Mouse (Mus musculus) liver, postnatal 0 days (tissue): ENCODE data around the gene Capn5. TPM values are rescaled to one million over a fixed set of nuclear protein-coding genes. Genes with fewer than 3 reads are reported as not detected.

Experiments used
- ATAC-seq: fragments of 200-750 bp; cut with Nextera tagmentation; 2 replicates; pipeline ENCODE4 v1.8.0; 2017; ENCODE audit warnings: mild to moderate bottlenecking, moderate library complexity
- DNase-seq: peaks from one replicate; pipeline ENCODE4 v3.0.0-alpha.2; 2016
- H3K27ac ChIP-seq: fragments of 300-500 bp; sonication (generic); 2 replicates; pipeline ENCODE4 v1.5.1; 2014; ENCODE audit warnings: antibody characterized with exemption, moderate library complexity, mild to moderate bottlenecking, low read depth
- H3K27me3 ChIP-seq: fragments of 300-500 bp; sonication (generic); 2 replicates; pipeline ENCODE4 v1.6.1; 2014; ENCODE audit warnings: low read length, control low read depth, mixed read lengths; ENCODE audit not compliant: insufficient read depth
- H3K36me3 ChIP-seq: fragments of 300-500 bp; sonication (generic); replicated peaks from 2 replicates; pipeline ENCODE4 v1.6.1; 2014; ENCODE audit warnings: mild to moderate bottlenecking, control low read depth, low read length, moderate library complexity, mixed read lengths; ENCODE audit not compliant: insufficient read depth
- H3K4me1 ChIP-seq: fragments of 300-500 bp; sonication (generic); 2 replicates; pipeline ENCODE4 v1.6.1; 2014; ENCODE audit warnings: antibody characterized with exemption, mild to moderate bottlenecking, control low read depth; ENCODE audit not compliant: insufficient read depth
- H3K4me2 ChIP-seq: fragments of 300-500 bp; sonication (generic); 2 replicates; pipeline ENCODE4 v1.6.1; 2014; ENCODE audit warnings: low read depth, mild to moderate bottlenecking, low read length, moderate library complexity, mixed read lengths
- H3K4me3 ChIP-seq: fragments of 300-500 bp; sonication (generic); 2 replicates; pipeline ENCODE4 v1.5.1; 2014; ENCODE audit warnings: low read depth, low read length
- H3K9ac ChIP-seq: fragments of 300-500 bp; sonication (generic); replicated peaks from 2 replicates; pipeline ENCODE4 v1.6.1; 2014; ENCODE audit warnings: mild to moderate bottlenecking, moderate library complexity
- H3K9me3 ChIP-seq: fragments of 300-500 bp; sonication (generic); 2 replicates; pipeline ENCODE4 v1.6.1; 2016; ENCODE audit warnings: mild to moderate bottlenecking, control low read depth, low read length, mixed read lengths
- CTCF ChIP-seq: sonication (generic); IDR thresholded peaks from 2 replicates; pipeline ENCODE4 v1.5.1; 2016; ENCODE audit warnings: antibody characterized with exemption, low read depth
- EP300 ChIP-seq: IDR thresholded peaks from 2 replicates; pipeline ENCODE4 v1.6.1; 2016; ENCODE audit warnings: antibody characterized with exemption, low read depth, mild to moderate bottlenecking
- WGBS: fragments of 180-500 bp; shearing (Covaris S2); extraction: QIAGEN DNeasy Blood & Tissue Kit; methylation state at CpG from one replicate; pipeline ENCODE4 v1.1.7; 2014; ENCODE audit not compliant: insufficient replicate concordance; 5-methylcytosine and 5-hydroxymethylcytosine counted together
- polyA plus RNA-seq: library from polyadenylated mRNA; unstranded; fragments of >200 nt; fragmentation: Nextera tagmentation; extraction: Ambion mirVana; gene quantifications from 2 replicates; pipeline ENCODE4 v1.2.1, GENCODE M21; 2015

Capn5 gene
- polyA plus RNA-seq, 1 experiment from 2014 or later: 4.4 TPM

DNA sequence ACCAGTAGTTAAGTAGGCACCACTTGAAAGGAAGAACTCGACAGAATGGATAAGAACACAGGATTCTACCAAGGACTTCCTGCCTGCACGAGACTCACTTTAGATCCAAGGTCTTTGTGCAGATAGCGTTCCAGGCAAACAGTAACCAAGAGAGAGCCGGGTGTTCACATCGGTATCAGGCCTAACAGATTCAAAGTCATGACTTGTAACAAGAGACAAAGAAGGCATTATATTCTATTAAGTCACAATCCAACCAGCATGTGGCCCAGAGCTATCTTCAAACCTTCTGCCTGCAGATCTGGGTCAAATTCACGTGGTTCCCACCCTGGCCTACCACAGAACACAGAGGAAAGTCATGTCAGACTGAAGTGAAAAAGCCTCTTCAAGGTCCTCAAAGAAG is 63.4 kb downstream of the Capn5 start:
- Histone ChIP-seq H3K27me3 (peaks cover 5% of the 10 kb centered on the region; the same call in 1 of the 2 replicates), H3K36me3 (no peaks in the 10 kb centered on the region), H3K27ac (no peak overlapping the region), H3K4me2 (no peak overlapping the region), H3K9me3 (no peaks in the 10 kb centered on the region), H3K4me3 (no peak overlapping the region), H3K4me1 (peaks cover 6% of the 10 kb centered on the region), H3K9ac (no peak overlapping the region)
- WGBS: 53% methylated on average over 6 of the region's 6 CpGs
- DNase-seq (no peak), ATAC-seq (no peak)
- no peak for TF ChIP-seq EP300
- no peak for TF ChIP-seq CTCF

DNA sequence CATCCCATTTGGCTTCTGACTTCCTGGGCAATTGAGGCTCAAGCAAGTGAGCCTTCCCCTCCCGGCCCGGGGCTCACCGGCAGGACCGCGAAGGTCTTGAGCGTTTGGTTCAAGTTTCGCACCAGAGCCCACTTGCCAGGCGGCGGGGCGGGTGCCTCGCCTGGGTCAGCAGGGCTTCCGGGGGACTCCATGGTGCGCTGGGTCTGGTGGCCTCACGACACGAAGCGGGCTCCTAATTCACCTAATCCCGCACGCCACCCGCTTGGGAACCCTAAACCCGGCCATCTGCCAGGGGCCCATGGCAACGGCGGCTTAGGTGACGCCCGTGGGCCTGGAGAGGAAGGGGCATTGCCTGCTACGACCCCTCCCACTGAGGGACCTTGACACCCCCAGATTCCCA is 66.8 kb downstream of the Capn5 start:
- Histone ChIP-seq H3K9me3 (no peaks in the 10 kb centered on the region), H3K27me3 (peaks cover 5% of the 10 kb centered on the region; the same call in 1 of the 2 replicates), H3K4me3 (no peak overlapping the region), H3K9ac (no peak overlapping the region), H3K4me1 (peaks cover 3% of the 10 kb centered on the region; the same call in 1 of the 2 replicates), H3K36me3 (no peaks in the 10 kb centered on the region), H3K4me2 (no peak overlapping the region), H3K27ac (no peak overlapping the region)
- no peak for DNase-seq
- 28% methylated on average over 25 of the region's 25 CpGs for WGBS
- no peak for TF ChIP-seq CTCF
- no peak for TF ChIP-seq EP300
- ATAC-seq: no peak

DNA sequence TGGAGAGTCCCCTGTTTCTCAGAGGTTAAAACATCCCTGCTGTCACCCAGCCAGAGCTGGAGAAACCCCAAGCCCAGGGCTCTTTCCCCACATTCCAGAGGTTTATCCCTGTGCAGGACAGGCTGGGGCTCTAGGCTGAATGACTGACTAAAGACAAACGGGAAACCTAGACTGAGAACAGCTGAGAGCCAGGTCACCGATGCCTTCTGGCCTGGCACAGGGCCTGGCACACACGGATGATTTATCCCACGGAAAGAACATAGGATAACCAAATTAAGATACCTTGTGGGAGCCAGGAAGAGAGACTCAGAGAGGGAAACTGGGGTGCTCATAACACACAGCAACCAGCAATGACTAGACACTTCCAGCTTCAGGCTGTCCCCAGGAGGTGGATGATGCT is 68.3 kb downstream of the Capn5 start:
- Histone ChIP-seq H3K27me3 (peaks cover 5% of the 10 kb centered on the region; the same call in 1 of the 2 replicates), H3K9me3 (no peaks in the 10 kb centered on the region), H3K4me1 (peaks cover 6% of the 10 kb centered on the region), H3K4me3 (no peak overlapping the region), H3K4me2 (no peak overlapping the region), H3K9ac (no peak overlapping the region), H3K36me3 (no peaks in the 10 kb centered on the region), H3K27ac (no peak overlapping the region)
- ATAC-seq (no peak), DNase-seq (no peak)
- 75% methylated on average over 4 of the region's 4 CpGs for WGBS
- no peak for TF ChIP-seq EP300
- TF ChIP-seq CTCF: no peak

DNA sequence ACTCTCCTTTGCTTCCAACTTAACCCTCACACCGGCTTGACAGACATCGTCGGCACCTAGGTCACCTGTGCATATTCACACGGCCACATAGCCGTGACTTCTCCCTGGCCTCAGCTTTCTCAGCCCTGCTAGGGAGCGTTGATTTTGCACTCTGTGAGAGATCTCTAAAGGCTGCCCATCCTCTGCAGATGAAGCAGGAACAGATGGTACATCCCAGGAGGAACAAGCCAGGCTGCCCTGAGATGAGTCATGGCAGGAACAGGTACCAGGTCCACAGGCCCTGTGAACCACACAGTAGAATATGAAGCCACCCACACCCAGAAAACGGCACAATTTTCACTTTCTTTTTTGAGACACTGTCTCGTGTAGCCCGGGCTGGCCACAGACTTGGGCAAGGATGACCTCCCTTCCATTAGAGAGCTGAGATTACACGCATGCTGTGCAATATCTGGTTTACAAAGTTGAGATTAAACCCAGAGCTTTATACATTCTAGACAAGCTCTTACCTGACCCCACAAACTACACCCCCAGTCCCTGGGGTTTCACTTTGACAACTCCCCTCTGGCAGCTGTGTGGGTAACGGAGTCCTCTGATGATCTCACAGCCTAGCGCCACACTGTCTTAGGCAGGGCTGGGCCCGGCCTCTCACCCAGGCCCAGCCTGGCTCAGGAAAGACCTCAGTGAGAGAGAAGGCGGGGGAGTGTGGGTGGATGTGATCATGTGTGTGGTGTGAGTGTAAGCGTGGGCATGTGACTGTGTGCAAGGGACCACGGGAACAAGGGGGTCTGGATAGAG is 69.2 kb downstream of the Capn5 start:
- Histone ChIP-seq H3K4me3 (no peak overlapping the region), H3K4me2 (no peak overlapping the region), H3K27me3 (peaks cover 5% of the 10 kb centered on the region; the same call in 1 of the 2 replicates), H3K27ac (no peak overlapping the region), H3K9ac (no peak overlapping the region), H3K36me3 (no peaks in the 10 kb centered on the region), H3K9me3 (no peaks in the 10 kb centered on the region), H3K4me1 (peaks cover 13% of the 10 kb centered on the region)
- ATAC-seq (no peak), DNase-seq (no peak)
- WGBS: 70% methylated on average over 16 of the region's 16 CpGs
- TF ChIP-seq EP300 (no peak), CTCF (no peak)

DNA sequence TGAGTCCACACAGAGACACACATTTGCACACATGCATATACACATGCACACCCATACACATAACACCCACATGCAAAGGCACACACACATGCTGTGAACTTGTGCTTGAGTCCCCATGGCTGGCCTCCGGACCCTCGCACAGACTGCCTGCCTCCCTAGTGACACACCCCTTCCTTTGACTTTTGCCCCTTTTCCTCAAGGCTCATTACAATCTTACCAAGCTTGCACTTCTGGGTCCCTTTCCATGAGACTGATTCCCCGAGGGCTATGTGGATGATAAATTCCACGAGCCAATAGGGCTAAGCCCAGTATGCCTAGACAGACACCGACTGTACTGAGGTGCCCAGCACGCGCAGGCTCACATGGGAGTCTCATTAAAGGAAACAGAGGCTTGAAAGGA is 71.8 kb downstream of the Capn5 start:
- H3K9ac ChIP-seq: no peak overlapping the region
- peak overlapping the region; percentile 89; the same call in 1 of the 2 replicates for H3K27ac ChIP-seq
- H3K4me2 ChIP-seq: peak overlapping the region; percentile 65; the same call in 1 of the 2 replicates
- H3K36me3 ChIP-seq: no peaks in the 10 kb centered on the region
- peaks cover 5% of the 10 kb centered on the region; the same call in 1 of the 2 replicates for H3K27me3 ChIP-seq
- ATAC-seq (no peak), DNase-seq (no peak)
- TF ChIP-seq CTCF: no peak
- no peak overlapping the region for H3K4me3 ChIP-seq
- peaks cover 24% of the 10 kb centered on the region for H3K4me1 ChIP-seq
- H3K9me3 ChIP-seq: no peaks in the 10 kb centered on the region
- WGBS: 71% methylated on average over 7 of the region's 7 CpGs

DNA sequence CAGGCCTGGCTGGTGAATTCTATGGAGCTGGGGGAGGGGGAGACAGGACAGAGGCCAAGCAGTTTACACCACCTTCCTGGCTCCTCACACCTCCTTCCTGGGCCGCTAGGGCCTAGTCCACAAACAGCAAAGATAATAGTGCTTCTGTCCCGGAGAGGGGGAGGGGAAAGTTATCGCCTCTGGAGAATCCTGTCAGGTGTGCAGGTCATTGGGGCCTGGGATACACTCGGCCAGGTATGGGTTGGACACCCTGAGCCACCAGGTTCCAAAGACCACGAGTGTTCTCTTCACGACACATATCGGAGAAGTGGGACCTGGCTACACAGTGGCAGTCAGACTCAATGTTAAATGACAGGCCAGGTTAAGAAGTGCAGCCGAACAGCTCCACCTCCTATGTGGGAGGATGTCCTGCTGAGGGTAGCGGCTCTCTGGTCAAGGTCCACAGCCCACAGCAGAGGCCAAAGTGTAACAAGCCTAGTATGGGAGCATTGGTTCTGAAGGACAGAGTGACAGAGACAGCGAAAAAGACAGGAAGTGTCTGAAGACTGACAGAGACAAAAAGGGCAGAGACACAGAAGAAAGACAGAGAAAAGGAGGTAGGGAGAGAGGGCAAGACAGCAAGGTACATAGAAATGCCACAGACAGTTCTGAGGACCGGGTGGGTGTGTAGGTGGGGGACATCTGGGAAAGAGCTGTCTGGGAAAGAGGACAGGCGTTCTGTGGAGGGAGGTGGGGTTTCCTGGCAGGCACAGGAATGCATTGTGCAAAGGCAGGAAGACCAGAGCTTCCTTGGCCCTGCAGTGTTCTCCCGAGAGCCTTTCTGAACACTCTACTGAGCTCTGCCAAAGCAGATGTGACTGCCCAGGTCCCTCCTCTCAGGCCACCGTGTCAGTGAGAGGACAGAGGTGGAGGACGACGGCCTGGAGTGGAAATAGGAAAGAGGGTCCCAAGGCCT is 73.3 kb downstream of the Capn5 start:
- Histone ChIP-seq H3K4me1 (peaks cover 24% of the 10 kb centered on the region), H3K4me2 (peak overlapping the region; percentile 65), H3K36me3 (no peaks in the 10 kb centered on the region), H3K9me3 (no peaks in the 10 kb centered on the region), H3K27me3 (no peaks in the 10 kb centered on the region), H3K4me3 (peak overlapping the region; percentile 24), H3K27ac (peak overlapping the region; percentile 89), H3K9ac (peak overlapping the region; percentile 62)
- DNase-seq: peak; percentile 61
- TF ChIP-seq CTCF (no peak), EP300 (no peak)
- peak; percentile 91 for ATAC-seq
- WGBS: 40% methylated on average over 16 of the region's 16 CpGs
